Mouse (Mus musculus) mouse embryonic stem cell (cell line): Measurements from ENCODE around the gene Mcoln2.
"Not testable (repeated sequence)": the region's sequence is repeated elsewhere in the genome, so short reads cannot be mapped to it uniquely, and the experiment has no call there.

Experiments
- in situ Hi-C, 2 experiments: fragments of 300-500 bp; cut with MboI; formaldehyde crosslinking; loops; 1 replicate in 1 of 2; 3 replicates in 1 of 2; pipeline ENCODE4 v1.14.3; 2019 to 2020; ENCODE audit warnings: low sequenced_read_pairs in 2 of 2, low pct_unique_long_range_greater_than_20kb in 1 of 2, mixed read lengths in 1 of 2; ENCODE audit not compliant: unreplicated experiment in 1 of 2

Mcoln2 gene

DNA sequence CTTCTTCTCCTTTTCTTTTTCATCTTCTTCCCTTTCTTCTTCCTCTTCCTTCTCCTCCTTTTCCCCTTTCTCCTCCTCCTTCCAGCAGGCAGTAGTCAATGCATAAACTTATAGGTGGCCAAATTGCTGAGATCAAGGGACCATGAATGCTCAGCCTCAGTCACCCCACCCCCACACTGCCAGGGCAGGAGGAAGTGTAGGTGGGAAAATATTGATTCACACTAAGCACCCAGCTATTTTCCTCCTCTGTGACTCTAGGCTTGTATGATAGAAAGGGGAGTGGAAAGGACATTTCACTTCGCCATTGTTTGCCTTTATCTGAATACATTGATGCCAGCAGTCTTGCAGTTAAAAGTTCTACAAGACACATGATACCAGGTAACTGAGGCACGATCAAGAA lies 57.8 kb downstream of the Mcoln2 start:
- in situ Hi-C loops: no loop called here

DNA sequence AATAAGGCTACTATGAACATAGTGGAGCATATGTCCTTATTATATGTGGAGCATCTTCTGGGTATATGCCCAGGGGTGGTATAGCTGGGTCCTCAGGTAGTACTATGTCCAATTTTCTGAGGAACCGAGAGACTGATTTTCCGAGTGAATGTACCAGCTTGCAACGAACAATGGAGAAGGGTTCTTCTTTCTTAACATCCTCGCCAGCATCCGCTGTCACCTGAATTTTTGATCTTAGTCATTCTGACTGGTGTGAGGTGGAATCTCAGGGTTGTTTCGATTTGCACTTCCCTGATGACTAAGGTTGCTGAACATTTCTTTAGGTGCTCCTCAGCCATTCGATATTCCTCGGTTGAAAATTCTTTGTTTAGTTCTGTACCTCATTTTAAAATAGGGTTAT lies 60.1 kb downstream of the Mcoln2 start:
- in situ Hi-C loops: not testable (repeated sequence)

DNA sequence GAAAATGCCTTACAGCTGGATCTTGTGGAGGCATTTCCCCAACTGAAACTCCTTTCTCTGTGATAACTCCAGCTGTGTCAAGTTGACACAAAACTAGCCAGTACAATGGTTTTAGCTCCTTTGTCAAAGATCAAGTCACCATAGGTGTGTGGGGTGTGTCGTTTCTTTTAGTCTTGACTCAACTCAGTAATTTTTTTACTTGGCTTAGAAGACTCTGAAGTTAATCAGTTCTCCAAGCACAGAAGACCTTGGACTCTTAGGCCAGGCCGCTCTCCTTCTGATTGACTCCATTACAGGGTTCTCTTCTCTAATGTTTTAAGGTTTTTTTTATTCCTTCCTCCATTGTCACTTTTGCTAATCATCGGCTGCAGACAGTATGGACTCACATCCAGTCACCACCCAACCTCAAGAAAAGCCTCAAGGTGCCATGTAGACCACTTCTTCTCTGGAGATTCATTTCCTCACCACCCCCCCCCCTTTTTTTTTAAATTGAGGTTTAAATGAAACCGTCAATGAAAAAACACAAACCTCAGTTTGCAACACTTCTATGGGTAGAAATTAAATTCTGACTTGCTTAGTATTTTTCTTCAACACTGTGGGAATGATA lies 61.6 kb downstream of the Mcoln2 start:
- in situ Hi-C loops: no loop called here

DNA sequence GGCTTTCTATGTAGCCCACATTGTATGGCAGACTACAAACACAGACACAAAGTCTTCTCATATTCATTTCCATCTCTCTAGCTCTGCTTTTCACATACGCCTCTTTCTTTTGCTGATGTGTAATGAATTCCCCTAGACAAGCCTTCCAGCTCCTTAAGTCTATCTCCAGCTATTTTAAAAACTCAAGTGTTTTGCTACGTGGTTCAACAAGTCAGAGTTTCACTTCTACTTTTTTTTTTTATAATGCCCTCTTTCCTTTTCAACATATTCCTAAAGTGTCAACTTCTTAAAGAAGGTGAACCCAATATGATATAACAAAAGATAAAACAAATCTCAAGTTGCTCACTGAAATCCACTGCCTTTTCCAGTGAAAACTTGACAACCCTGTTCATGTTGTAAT lies 62.3 kb downstream of the Mcoln2 start:
- in situ Hi-C loops: no loop called here

DNA sequence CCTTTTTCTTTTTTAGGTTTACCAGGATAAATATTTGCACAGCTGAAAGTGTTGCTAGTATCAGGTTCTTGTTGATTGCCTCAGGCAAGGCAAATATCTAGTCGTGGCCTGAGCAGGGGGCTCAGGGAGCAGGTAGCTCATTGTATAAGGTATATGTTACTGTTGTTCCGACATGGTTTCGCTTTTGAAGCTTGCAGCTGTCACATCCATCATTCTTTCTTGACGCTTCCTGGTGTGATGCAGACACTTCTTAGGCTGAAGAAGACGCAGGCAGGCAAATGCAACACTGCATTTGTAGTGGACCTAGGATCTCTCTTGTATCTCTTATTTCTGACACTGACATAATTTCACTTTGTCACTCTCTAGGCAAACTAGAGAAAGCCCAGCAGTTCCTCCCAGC lies 63.7 kb downstream of the Mcoln2 start:
- in situ Hi-C loops: no loop called here

DNA sequence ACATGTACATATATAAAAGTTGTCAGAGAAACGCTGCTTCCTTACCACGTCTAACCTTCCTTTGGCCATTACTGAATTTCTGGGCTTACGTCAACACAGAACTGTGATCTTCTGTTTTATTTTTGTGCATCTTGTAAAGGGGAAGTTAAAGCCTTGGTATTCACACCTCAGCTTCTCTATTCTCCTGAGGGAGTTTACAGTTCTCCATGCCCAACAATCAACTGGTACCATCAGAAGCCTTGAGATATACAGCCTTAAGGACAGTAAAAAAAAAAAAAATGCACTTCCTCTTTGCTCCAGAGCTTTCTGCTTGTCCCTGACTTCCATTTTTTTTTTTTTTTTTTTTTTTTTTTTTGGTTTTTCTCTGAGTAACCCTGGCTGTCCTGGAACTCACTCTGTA lies 66.9 kb downstream of the Mcoln2 start:
- in situ Hi-C loops: no loop called here

DNA sequence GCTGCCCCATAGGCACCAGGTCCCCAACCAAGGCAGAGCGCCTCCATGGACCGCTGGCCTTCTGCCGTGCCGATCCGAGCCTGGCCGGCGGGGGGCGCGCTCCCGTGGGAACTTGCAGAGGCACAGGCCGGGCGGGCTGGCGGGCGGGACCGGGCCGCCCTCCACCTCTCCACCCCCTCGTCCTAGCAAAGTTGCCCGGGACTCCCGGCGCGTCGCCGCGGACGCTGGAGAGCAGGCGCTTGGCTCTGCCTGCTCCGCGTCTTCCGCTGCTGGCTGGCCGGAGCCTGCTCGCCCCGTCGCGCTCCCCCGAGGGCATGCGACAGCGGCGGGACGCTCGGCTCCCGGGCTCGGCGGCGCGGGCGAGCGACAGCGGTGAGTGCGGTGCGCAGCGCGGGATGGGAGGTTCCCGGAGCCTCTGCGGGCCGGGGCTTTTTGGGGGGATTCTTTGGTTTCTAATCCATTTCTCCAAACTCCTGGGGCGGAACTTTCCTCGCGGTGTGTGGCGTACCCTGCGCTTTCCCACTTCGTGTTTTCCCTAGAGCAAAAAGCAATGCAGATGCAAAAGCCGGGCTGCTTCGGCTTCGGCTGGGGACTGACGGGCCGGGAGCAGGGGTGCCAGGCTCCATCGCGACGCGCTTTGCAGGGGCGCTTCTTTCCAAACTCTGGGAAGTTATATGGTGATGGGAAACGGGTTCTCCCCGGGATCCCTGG lies 71.3 kb downstream of the Mcoln2 start, which contains the start of gene Lpar3:
TSS of gene Lpar3 (plus strand) at position 188 of the 711 bp plus-strand sequence.
- in situ Hi-C loops: no loop called here

DNA sequence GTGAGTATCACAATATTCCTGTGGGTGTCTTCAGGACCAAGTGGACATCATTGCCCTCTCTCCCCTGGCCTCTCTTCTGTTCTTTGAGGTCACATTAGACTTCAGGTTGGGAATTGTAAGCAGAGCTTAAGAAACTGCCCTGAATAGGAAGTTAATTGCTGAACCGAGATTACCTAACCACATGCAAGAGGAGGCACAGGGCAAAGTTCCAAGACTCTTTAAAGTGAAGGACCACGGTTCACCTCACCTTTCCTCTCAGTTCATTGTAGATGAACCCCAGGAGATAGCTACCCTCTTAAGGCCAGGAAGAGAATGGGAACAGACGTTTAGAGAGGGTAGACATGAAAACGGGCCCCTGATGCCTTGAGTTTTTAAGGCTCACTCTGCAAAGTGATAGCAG lies 74.6 kb downstream of the Mcoln2 start:
- in situ Hi-C loops: no loop called here

DNA sequence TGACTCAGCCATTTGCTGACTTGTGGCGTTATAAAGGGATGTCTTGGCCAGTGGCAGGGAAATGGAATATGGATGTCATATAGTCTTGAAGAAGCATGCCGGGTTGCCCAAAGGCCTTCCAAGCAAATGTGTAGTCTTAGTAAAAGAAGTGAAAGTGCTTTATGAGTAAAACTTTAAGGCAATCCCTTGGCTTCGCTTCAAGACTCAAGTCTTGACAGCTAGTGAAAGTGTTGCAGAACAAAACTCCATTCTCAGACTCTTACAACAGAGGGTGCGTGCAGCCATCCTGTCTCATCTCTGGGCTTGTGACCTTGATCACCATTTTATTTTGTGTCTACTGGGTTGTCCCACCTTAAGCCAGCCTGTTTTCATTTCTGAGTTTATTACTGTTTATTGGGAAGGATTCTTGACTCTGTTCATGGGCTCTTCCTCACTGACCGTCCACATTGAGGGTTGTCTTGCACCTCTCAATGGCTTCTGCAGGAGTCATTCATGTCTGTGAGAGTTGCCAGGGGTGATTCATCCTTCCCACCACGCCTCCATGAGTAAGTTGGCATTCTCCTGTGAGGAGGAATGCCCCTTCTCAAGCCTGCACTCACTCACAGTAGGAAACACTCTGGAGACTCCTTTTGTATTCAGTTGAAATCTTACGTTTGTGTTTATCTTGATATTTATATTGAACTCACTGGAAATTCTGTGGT lies 75.6 kb downstream of the Mcoln2 start:
- in situ Hi-C loops: no loop called here

DNA sequence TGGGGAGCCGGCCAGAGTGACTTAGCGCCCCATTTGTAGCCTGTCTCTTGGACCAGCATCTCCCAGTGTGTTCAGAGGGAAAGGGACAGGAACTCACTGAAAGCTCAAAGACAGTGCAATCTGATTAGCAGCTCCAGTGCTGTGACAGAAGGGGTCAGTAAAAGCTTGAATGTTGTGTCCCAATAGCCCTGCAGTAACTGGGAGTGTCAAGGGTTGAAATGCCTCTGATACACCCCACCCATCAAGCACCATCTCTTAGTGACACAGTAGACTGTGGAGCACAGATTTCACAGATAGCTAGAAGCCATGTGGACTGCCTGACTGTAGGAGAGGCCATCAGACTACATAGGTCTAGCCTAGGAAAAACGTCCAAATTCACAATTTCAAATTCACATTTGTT lies 77.8 kb downstream of the Mcoln2 start:
- in situ Hi-C loops: no loop called here

DNA sequence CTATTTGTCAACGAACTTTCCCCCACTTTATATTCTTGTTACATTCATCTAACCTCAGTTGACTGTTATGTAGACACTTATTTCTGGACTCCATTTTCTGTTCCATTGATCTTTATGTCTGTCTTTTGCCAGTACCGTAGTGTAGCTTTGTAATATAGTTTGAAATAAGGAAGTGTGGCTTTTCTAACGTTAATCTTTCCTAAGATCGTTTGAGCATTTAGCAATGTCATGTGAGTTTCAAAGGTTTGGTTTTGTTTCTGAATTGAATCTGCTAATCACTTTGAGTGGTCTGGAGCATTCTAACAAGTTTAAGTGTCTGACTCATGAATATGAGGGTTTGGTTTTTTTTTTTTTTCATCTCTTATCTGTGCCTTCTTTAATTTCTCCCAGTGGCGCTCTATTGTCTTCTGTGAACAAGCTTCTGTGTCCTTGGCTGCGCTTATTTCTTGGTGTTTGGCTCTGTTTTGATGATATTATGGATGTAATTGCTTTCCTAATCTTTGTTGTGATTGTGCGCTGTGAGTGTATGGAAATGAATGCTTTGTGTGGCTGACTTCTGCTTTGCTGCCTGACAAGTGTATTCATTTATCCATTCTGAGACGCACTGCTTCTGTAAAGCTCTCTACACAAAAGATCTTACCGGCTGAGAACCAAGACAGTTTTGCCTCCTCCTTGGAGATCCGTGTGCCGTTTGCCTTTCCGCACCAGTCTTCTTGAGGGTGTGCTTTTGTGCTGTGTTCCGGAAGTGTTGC lies 79.1 kb downstream of the Mcoln2 start:
- in situ Hi-C loops: no loop called here

DNA sequence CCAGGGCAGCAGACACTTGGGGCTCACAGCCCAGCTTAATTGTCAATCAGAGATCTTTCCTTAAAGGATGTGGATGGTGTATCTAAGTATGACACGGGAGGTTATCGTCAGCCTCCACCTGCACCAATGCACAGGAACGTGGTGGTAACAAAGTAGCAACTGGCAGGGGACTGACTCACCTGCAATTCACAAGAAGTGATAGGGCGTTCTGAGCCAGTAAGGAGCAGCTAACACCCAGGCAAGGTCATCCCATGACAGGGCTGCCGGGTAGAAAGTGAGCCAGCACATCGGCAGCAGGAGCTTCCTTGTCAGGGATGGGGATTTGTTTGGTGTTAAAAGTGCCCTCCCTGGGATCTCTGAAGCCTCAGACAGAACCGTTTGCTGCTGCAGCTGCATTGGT lies 83.1 kb downstream of the Mcoln2 start:
- in situ Hi-C loops: no loop called here

DNA sequence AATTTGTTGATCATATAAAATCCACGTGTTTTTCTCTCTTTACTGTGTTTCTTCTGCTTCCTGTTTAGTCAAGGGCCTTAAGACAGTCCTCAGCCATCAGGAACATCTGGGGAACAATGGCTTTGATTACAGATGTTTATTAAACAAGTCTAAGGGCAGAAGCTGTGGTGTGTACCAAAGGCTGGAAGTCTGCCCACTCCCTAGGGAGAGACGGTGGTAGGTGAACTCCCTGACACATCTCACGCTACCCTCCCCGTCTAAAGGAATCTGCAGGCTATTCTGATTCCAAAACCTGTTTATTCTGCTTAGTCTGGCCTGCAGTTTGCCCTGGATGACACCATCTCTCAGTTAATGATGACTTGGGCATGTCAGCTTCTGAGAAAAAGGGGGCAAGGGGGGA lies 84.1 kb downstream of the Mcoln2 start:
- in situ Hi-C loops: no loop called here

DNA sequence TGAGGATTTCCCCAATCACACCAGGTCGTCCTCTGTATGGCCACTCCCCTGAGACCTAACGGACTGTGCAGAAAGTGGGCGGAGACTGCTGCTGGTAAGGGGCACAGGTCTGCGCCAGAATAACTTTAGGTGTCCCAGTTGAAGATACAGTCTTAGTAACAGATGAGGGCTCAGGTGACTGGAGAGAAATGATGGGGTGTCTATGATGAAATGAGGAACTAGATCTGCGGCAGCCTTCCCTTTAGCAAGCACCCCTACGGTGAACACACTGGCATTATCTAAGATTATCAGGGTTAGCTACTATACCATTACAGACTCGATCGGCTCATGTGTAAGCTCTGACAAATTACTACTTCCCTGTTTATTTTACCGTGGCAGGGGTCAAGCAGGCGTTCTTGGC lies 84.9 kb downstream of the Mcoln2 start:
- in situ Hi-C loops: no loop called here

DNA sequence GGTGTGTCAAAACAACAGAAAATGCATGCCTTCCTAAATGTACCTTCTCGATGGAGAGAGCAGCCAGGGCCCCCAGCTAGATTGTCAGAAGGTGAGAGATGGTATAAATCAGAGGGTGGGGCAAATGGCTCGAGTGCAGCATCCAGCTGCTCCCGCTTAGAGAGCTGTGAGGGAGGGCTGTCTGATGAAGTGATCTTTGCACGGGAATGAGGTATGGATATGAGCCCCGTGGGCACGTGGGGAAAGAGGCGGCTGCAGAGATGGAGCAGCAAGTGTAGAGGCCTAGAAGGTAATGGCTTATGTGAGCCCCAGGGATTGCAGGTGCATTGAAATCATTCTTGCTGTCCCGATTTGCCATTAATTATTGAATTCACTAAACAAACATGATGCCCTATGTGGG lies 86.6 kb downstream of the Mcoln2 start:
- in situ Hi-C loops: no loop called here

DNA sequence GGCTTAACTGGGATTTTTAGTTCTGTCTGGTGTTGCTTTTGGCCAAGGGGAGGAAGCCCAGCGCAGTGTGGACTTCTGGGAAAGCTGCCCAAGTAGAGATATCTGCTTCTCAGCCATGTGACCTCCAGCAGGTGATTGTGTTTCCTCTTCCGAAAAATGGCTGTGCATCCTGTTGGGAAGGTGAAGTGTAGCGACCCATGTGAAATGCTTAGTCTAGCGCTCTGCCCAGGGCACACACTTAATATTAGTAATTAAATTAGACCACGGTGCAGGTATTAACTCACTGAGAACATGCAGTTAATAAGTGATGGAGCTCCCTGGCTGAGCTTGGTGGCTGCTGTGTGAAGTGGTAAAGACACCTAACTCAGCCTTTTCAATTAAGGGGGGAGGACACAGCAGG lies 88.0 kb downstream of the Mcoln2 start:
- in situ Hi-C loops: no loop called here

DNA sequence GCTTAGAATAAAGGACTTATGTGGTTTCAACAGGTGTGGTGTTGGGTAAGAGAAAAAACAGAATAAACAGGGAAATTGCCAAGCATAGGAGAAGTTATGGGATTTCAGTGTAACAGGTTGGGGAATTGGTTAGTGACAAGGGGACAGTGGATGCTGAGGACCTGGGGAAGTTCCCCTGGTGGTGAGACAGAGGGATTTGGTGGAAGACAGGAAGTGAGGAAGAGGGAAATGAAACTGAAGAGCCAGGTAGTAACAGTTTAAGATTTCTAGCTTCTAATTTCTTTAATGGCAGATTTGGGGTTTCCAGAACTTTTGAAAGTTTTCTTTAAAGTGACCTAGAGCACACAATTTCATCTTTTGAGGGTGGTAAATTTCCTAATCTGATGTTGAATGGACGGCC lies 95.0 kb downstream of the Mcoln2 start:
- in situ Hi-C loops: no loop called here
